Mouse (Mus musculus) forebrain, postnatal 0 days (tissue): Measurements from ENCODE around the gene Caln1. TPM values are rescaled to one million over a fixed set of nuclear protein-coding genes. Genes with fewer than 3 reads are reported as not detected.
A peak's percentile ranks its signal among the peaks of the same experiment; 100 is the strongest.

Source experiments
- ATAC-seq: fragments of 200-750 bp; cut with Nextera tagmentation; 2 replicates; pipeline ENCODE4 v1.8.0; 2017; ENCODE audit warnings: mild to moderate bottlenecking, moderate library complexity
- DNase-seq: peaks from one replicate; pipeline ENCODE4 v3.0.0-alpha.2; 2015
- H3K27ac ChIP-seq: fragments of 300-500 bp; sonication (generic); 2 replicates; pipeline ENCODE4 v1.5.1; 2014; ENCODE audit warnings: low read depth, mild to moderate bottlenecking, antibody characterized with exemption, low read length, moderate library complexity, mixed read lengths
- H3K27me3 ChIP-seq: fragments of 300-500 bp; sonication (generic); 2 replicates; pipeline ENCODE4 v1.6.1; 2014; ENCODE audit warnings: mild to moderate bottlenecking, low read length, mixed read lengths; ENCODE audit not compliant: insufficient read depth
- H3K36me3 ChIP-seq: fragments of 300-500 bp; sonication (generic); 2 replicates; pipeline ENCODE4 v1.6.1; 2014; ENCODE audit warnings: mild to moderate bottlenecking, moderate library complexity; ENCODE audit not compliant: insufficient read depth
- H3K4me1 ChIP-seq: fragments of 300-500 bp; sonication (generic); 2 replicates; pipeline ENCODE4 v1.6.1; 2014; ENCODE audit warnings: antibody characterized with exemption; ENCODE audit not compliant: insufficient read depth
- H3K4me2 ChIP-seq: fragments of 300-500 bp; sonication (generic); 2 replicates; pipeline ENCODE4 v1.6.1; 2014; ENCODE audit warnings: low read depth, mild to moderate bottlenecking, moderate library complexity
- H3K4me3 ChIP-seq: fragments of 300-500 bp; sonication (generic); 2 replicates; pipeline ENCODE4 v1.5.1; 2014; ENCODE audit warnings: low read depth, low read length, mixed read lengths
- H3K9ac ChIP-seq: fragments of 300-500 bp; sonication (generic); 2 replicates; pipeline ENCODE4 v1.6.1; 2014; ENCODE audit warnings: mild to moderate bottlenecking
- H3K9me3 ChIP-seq: fragments of 300-500 bp; sonication (generic); 2 replicates; pipeline ENCODE4 v1.6.1; 2016; ENCODE audit warnings: low read length
- CTCF ChIP-seq: sonication (generic); IDR thresholded peaks from 2 replicates; pipeline ENCODE4 v1.5.1; 2016; ENCODE audit warnings: antibody characterized with exemption, control low read depth, low read depth
- WGBS: fragments of 180-500 bp; shearing (Covaris S2); extraction: QIAGEN DNeasy Blood & Tissue Kit; methylation state at CpG from one replicate; pipeline ENCODE4 v1.1.7; 2014; 5-methylcytosine and 5-hydroxymethylcytosine counted together
- polyA plus RNA-seq: library from polyadenylated mRNA; unstranded; fragments of >200 nt; fragmentation: Nextera tagmentation; extraction: Ambion mirVana; gene quantifications from 2 replicates; pipeline ENCODE4 v1.2.1, GENCODE M21; 2015
- total RNA-seq: library from RNA; depleted of rRNA; stranded (reverse); fragments of >200 nt; gene quantifications from 2 replicates; pipeline ENCODE4 v1.2.3, GENCODE M21; 2014

The Caln1 gene
- total and polyA plus RNA-seq, 2 experiments from 2014 or later = 48.7 to 58.7 TPM

- ATAC-seq (no peak), DNase-seq (no peak)
- H3K4me2 ChIP-seq = no peak overlapping the region
- no peaks in the 10 kb centered on the region for H3K9me3 ChIP-seq
- H3K4me3 ChIP-seq = no peak overlapping the region
- H3K27me3 ChIP-seq = no peaks in the 10 kb centered on the region
- TF ChIP-seq CTCF = no peak
- H3K27ac ChIP-seq = no peak overlapping the region
- WGBS = 62% methylated on average over 3 of the region's 3 CpGs
- H3K4me1 ChIP-seq = no peaks in the 10 kb centered on the region
- H3K9ac ChIP-seq = no peak overlapping the region
- no peaks in the 10 kb centered on the region for H3K36me3 ChIP-seq
These were observed 303.8 kb downstream of the Caln1 start for GRCm38 (mm10) chr5:130673092-130673491.

- Histone ChIP-seq H3K4me1 (no peaks in the 10 kb centered on the region), H3K27ac (no peak overlapping the region), H3K9me3 (no peaks in the 10 kb centered on the region), H3K4me3 (no peak overlapping the region), H3K36me3 (no peaks in the 10 kb centered on the region), H3K27me3 (no peaks in the 10 kb centered on the region), H3K4me2 (no peak overlapping the region), H3K9ac (no peak overlapping the region)
- no peak for DNase-seq
- WGBS = 78% methylated on average over 2 of the region's 2 CpGs
- no peak for ATAC-seq
- no peak for TF ChIP-seq CTCF
These were observed 308.6 kb downstream of the Caln1 start for GRCm38 (mm10) chr5:130677895-130678294.

GRCm38 (mm10) chr5:130685911-130686658 lies 316.8 kb downstream of the Caln1 start:
- ATAC-seq (no peak), DNase-seq (peak; percentile 29)
- no peak overlapping the region for H3K9ac ChIP-seq
- TF ChIP-seq CTCF = no peak
- 70% methylated on average over 5 of the region's 5 CpGs for WGBS
- no peak overlapping the region for H3K27ac ChIP-seq
- H3K4me1 ChIP-seq = no peaks in the 10 kb centered on the region
- H3K9me3 ChIP-seq = no peaks in the 10 kb centered on the region
- no peaks in the 10 kb centered on the region for H3K27me3 ChIP-seq
- H3K4me3 ChIP-seq = no peak overlapping the region
- no peaks in the 10 kb centered on the region for H3K36me3 ChIP-seq
- H3K4me2 ChIP-seq = no peak overlapping the region

- Histone ChIP-seq H3K27ac (no peak overlapping the region), H3K9ac (no peak overlapping the region), H3K36me3 (no peaks in the 10 kb centered on the region), H3K27me3 (no peaks in the 10 kb centered on the region), H3K4me2 (no peak overlapping the region), H3K9me3 (no peaks in the 10 kb centered on the region), H3K4me1 (no peaks in the 10 kb centered on the region), H3K4me3 (no peak overlapping the region)
- no peak for ATAC-seq
- WGBS = 38% methylated on average over 16 of the region's 16 CpGs
- no peak for DNase-seq
- no peak for TF ChIP-seq CTCF
These were observed 319.3 kb downstream of the Caln1 start for GRCm38 (mm10) chr5:130688385-130689138.

GRCm38 (mm10) chr5:130691349-130691748 lies 322.1 kb downstream of the Caln1 start:
- TF ChIP-seq CTCF = no peak
- H3K4me2 ChIP-seq = no peak overlapping the region
- WGBS = 55% methylated on average over 3 of the region's 3 CpGs
- H3K27ac ChIP-seq = no peak overlapping the region
- no peak for DNase-seq
- ATAC-seq = no peak
- H3K4me3 ChIP-seq = no peak overlapping the region
- no peaks in the 10 kb centered on the region for H3K36me3 ChIP-seq
- H3K9me3 ChIP-seq = no peaks in the 10 kb centered on the region
- H3K9ac ChIP-seq = no peak overlapping the region
- H3K4me1 ChIP-seq = no peaks in the 10 kb centered on the region
- H3K27me3 ChIP-seq = no peaks in the 10 kb centered on the region

- 93% methylated on average over 4 of the region's 4 CpGs for whole genome bisulfite sequencing
- no peak overlapping the region for H3K4me3 ChIP-seq
- no peak overlapping the region for H3K9ac ChIP-seq
- no peaks in the 10 kb centered on the region for H3K27me3 ChIP-seq
- no peak for ATAC-seq
- H3K9me3 ChIP-seq = no peaks in the 10 kb centered on the region
- H3K36me3 ChIP-seq = no peaks in the 10 kb centered on the region
- DNase-seq = no peak
- no peak overlapping the region for H3K27ac ChIP-seq
- TF ChIP-seq CTCF = no peak
- H3K4me1 ChIP-seq = no peaks in the 10 kb centered on the region
- H3K4me2 ChIP-seq = no peak overlapping the region
These were observed 330.2 kb downstream of the Caln1 start for GRCm38 (mm10) chr5:130699476-130699875.

- Histone ChIP-seq H3K9ac (no peak overlapping the region), H3K4me3 (no peak overlapping the region), H3K27me3 (no peaks in the 10 kb centered on the region), H3K4me1 (no peaks in the 10 kb centered on the region), H3K27ac (no peak overlapping the region), H3K9me3 (no peaks in the 10 kb centered on the region), H3K4me2 (no peak overlapping the region), H3K36me3 (no peaks in the 10 kb centered on the region)
- ATAC-seq = no peak
- 87% methylated on average over 6 of the region's 6 CpGs for WGBS
- TF ChIP-seq CTCF = no peak
- DNase-seq = no peak
These were observed 332.5 kb downstream of the Caln1 start for GRCm38 (mm10) chr5:130701777-130702176.
